Mouse (Mus musculus) common myeloid progenitor, adult 5-6 weeks (primary cell): ENCODE data around the gene Ica1l. TPM values are rescaled to one million over a fixed set of nuclear protein-coding genes. Genes with fewer than 3 reads are reported as not detected.

ENCODE experiments used
- ATAC-seq: replicated peaks from 2 replicates; pipeline ENCODE4 v1.8.0; 2016; ENCODE audit warnings: low read depth, mild to moderate bottlenecking, moderate TSS enrichment, inconsistent platforms; ENCODE audit not compliant: poor library complexity, severe bottlenecking
- total RNA-seq: library from RNA; stranded (forward); fragments of 200-1000, 187-1606 nt; gene quantifications from 2 replicates; pipeline ENCODE4 v1.2.3, GENCODE M21; 2017

Ica1l gene
- total RNA-seq, 1 experiment from 2014 or later, result 3.5 TPM

GRCm38 (mm10) chr1:59967291-59967690 is 75.7 kb downstream of the Ica1l start:
- ATAC-seq, result 0 out of 2 replicates have a peak, but pooled peaks have one; percentile 39

- ATAC-seq, result no peak
These were observed 76.7 kb downstream of the Ica1l start for GRCm38 (mm10) chr1:59966171-59966785.

- no peak for ATAC-seq
These were observed 83.0 kb downstream of the Ica1l start for GRCm38 (mm10) chr1:59959941-59960340.

- no peak for ATAC-seq
These were observed 85.8 kb downstream of the Ica1l start for GRCm38 (mm10) chr1:59957206-59957605.

GRCm38 (mm10) chr1:59947509-59947908 is 95.5 kb downstream of the Ica1l start:
- no peak for ATAC-seq

GRCm38 (mm10) chr1:59945969-59946368 is 97.0 kb downstream of the Ica1l start:
- no peak for ATAC-seq

- no peak for ATAC-seq
These were observed 99.2 kb downstream of the Ica1l start for GRCm38 (mm10) chr1:59943825-59944224.

- ATAC-seq, result no peak
These were observed 100.8 kb downstream of the Ica1l start for GRCm38 (mm10) chr1:59942057-59942790.

GRCm38 (mm10) chr1:59941063-59941462 is 101.9 kb downstream of the Ica1l start:
- no peak for ATAC-seq

- ATAC-seq, result no peak
These were observed 110.0 kb downstream of the Ica1l start for GRCm38 (mm10) chr1:59932991-59933390.

Other genes starting within 250 kb of the Ica1l start
- gene Fam117b, start 130.2 kb downstream of the Ica1l start, total RNA-seq, result 26.9 and 27.3 TPM in 2 replicates
- gene Carf, start 55.1 kb upstream of the Ica1l start, total RNA-seq, result 5.6 and 9.3 TPM in 2 replicates
- 95.7 and 110 TPM in 2 replicates for gene Wdr12, start 55.5 kb upstream of the Ica1l start, total RNA-seq
- 7.3 and 13.0 TPM in 2 replicates for gene Nbeal1, start 137.4 kb upstream of the Ica1l start, total RNA-seq